20 mouse cellular contexts compared by ENCODE assay signal in genomic region chr2:172484696-172485370, GRCm38 (mm10). TPM values are rescaled to one million over a fixed set of nuclear protein-coding genes. Genes with fewer than 3 reads are reported as not detected.
A peak's percentile ranks its signal among the peaks of the same experiment; 100 is the strongest.
DNase-seq lines count a peak whose midpoint lies in the region; ATAC-seq and TF ChIP-seq lines count a peak whose summit lies in the region.
"Had no signal": no experiment of that assay in that cellular context is flagged by ENCODE, and none has a peak within 500 bp of the region (broad histone marks: within the 10 kb centered on the region; RNA-seq: fewer than 3 reads in every experiment).

No protein-coding gene starts in this region.

- H3K27me3 ChIP-seq in heart, embryonic 10.5 days (ENCODE audit: insufficient read depth, poor library complexity, severe bottlenecking), result no peaks in the 10 kb centered on the region
- H3K27me3 ChIP-seq in embryonic facial prominence, embryonic 14.5 days (replicated peaks; ENCODE audit: control insufficient read depth, insufficient read depth, low read length), result no peaks in the 10 kb centered on the region
- H3K27me3 ChIP-seq in limb, embryonic 13.5 days, result no peaks in the 10 kb centered on the region
- H3K27me3 ChIP-seq: Patski had no signal

- TF ChIP-seq POLR2A in brain, embryonic 14.5 days (IDR thresholded peaks at IDR 0.05; ENCODE audit: borderline replicate concordance, extremely low read depth, insufficient read depth, insufficient read length, poor library complexity, severe bottlenecking), result no peak

- 0 out of 2 replicates have a peak overlapping the region, but pooled peaks have one; percentile 29 for H3K27ac ChIP-seq in heart, embryonic 10.5 days
- H3K27ac ChIP-seq in embryonic facial prominence, embryonic 14.5 days (replicated peaks; ENCODE audit: low read depth, low read length), result no peak overlapping the region
- 0 out of 2 replicates have a peak overlapping the region, but pooled peaks have one; percentile 10 for H3K27ac ChIP-seq in limb, embryonic 13.5 days
- H3K27ac ChIP-seq: hindbrain, embryonic 14.5 days; layer of hippocampus, adult 2 months; liver, embryonic 14.5 days; midbrain, embryonic 10.5 days had no signal

- H3K9ac ChIP-seq in embryonic facial prominence, embryonic 14.5 days (ENCODE audit: low read depth, low read length), result no peak overlapping the region; the same call in 1 of the 2 replicates
- H3K9ac ChIP-seq in limb, embryonic 13.5 days, result no peak overlapping the region; the same call in 1 of the 2 replicates
- H3K9ac ChIP-seq: hindbrain, embryonic 14.5 days; liver, embryonic 14.5 days had no signal

- H3K4me3 ChIP-seq in heart, embryonic 10.5 days, result no peak overlapping the region
- no peak overlapping the region for H3K4me3 ChIP-seq in embryonic facial prominence, embryonic 14.5 days (ENCODE audit: low read depth, low read length)
- H3K4me3 ChIP-seq in limb, embryonic 13.5 days, result no peak overlapping the region
- H3K4me3 ChIP-seq: layer of hippocampus, adult 2 months; midbrain, embryonic 10.5 days; myocyte had no signal

- no peak for TF ChIP-seq CTCF in brain, embryonic 14.5 days (IDR thresholded peaks at IDR 0.05; ENCODE audit: borderline replicate concordance, extremely low read depth, insufficient read depth, insufficient read length)

- intact Hi-C loops in heart, postnatal 25 days (cut with DNase I), result no loop called here

- DNase-seq in heart, embryonic 10.5 days (ENCODE audit: low spot score), result no peak
- DNase-seq in heart, postnatal 25 days (ENCODE audit: low spot score), result no peak
- peak; percentile 58 for DNase-seq in brain, embryonic 14.5 days (ENCODE audit: low read depth)
- DNase-seq in embryonic facial prominence, embryonic 14.5 days (ENCODE audit: low spot score), result peak; percentile 91
- no peak for DNase-seq in right cerebral cortex, postnatal 10 days (ENCODE audit: low spot score in 2 of 2)
- DNase-seq in thymus, adult 18-20 months, result no peak
- DNase-seq in right cerebral cortex, postnatal 25 days, result no peak
- DNase-seq: heart, adult 11 months; kidney, adult 2 months; lung, postnatal 14 days had no signal

- 0 out of 2 replicates have a peak, but pooled peaks cover 6% of the 10 kb centered on the region for H3K4me1 ChIP-seq in heart, embryonic 10.5 days
- 0 out of 2 replicates have a peak, but pooled peaks cover 3% of the 10 kb centered on the region for H3K4me1 ChIP-seq in embryonic facial prominence, embryonic 14.5 days (ENCODE audit: control insufficient read depth, insufficient read depth, low read length)
- peaks cover 6% of the 10 kb centered on the region; the same call in 1 of the 2 replicates for H3K4me1 ChIP-seq in limb, embryonic 13.5 days
- H3K4me1 ChIP-seq: midbrain, embryonic 10.5 days had no signal

- H3K36me3 ChIP-seq in heart, embryonic 10.5 days, result no peaks in the 10 kb centered on the region
- no peaks in the 10 kb centered on the region for H3K36me3 ChIP-seq in embryonic facial prominence, embryonic 14.5 days (ENCODE audit: control insufficient read depth, insufficient read depth, low read length)
- no peaks in the 10 kb centered on the region for H3K36me3 ChIP-seq in limb, embryonic 13.5 days
- H3K36me3 ChIP-seq: midbrain, embryonic 10.5 days had no signal

- H3K4me2 ChIP-seq in embryonic facial prominence, embryonic 14.5 days (ENCODE audit: low read depth, low read length), result no peak overlapping the region; the same call in 1 of the 2 replicates
- H3K4me2 ChIP-seq in limb, embryonic 13.5 days (replicated peaks), result peak overlapping the region; percentile 40
- H3K4me2 ChIP-seq: hindbrain, embryonic 14.5 days had no signal

- ATAC-seq in embryonic facial prominence, embryonic 14.5 days (ENCODE audit: low read depth), result peak; percentile 88
- ATAC-seq in limb, embryonic 13.5 days (ENCODE audit: low FRiP score, low read depth), result peak; percentile 37; the same call in 1 of the 2 replicates
- ATAC-seq: Patski had no signal

- no peaks in the 10 kb centered on the region for H3K9me3 ChIP-seq in heart, embryonic 10.5 days
- no peaks in the 10 kb centered on the region for H3K9me3 ChIP-seq in embryonic facial prominence, embryonic 14.5 days (ENCODE audit: control insufficient read depth, low read length)
- no peaks in the 10 kb centered on the region for H3K9me3 ChIP-seq in limb, embryonic 13.5 days
- H3K9me3 ChIP-seq: midbrain, embryonic 10.5 days had no signal

- 48% methylated on average over 12 of the region's 12 CpGs for WGBS in heart, embryonic 10.5 days
- 21% methylated on average over 11 of the region's 12 CpGs for WGBS in embryonic facial prominence, embryonic 14.5 days
- WGBS in limb, embryonic 13.5 days, result 18% methylated on average over 12 of the region's 12 CpGs

RNA-seq across cellular contexts. Expression of gene Fam209, which starts 12.5 kb away (rescaled TPM):
- polyA plus RNA-seq in heart, embryonic 10.5 days (2016; fragmentation: Nextera tagmentation; extraction: Ambion mirVana), result not detected in 2 replicates
- total RNA-seq in heart, postnatal 25 days (2021), result not detected
- 0.37 and 0.57 TPM in 2 replicates for polyA plus RNA-seq in brain, embryonic 14.5 days (2012; rRNA removed)
- 0.43 TPM in 1 of 2 replicates, not detected in the other for polyA plus RNA-seq in embryonic facial prominence, embryonic 14.5 days (2014; fragmentation: Nextera tagmentation; extraction: Ambion mirVana)
- polyA plus RNA-seq in limb, embryonic 13.5 days (2015; fragmentation: Nextera tagmentation; extraction: Ambion mirVana), result 0.22 and 0.49 TPM in 2 replicates
- total RNA-seq: layer of hippocampus, adult 2 months had no signal

RNA-seq across cellular contexts. Expression of gene Gcnt7, which starts 26.4 kb away (rescaled TPM):
- polyA plus RNA-seq in heart, embryonic 10.5 days (2016; fragmentation: Nextera tagmentation; extraction: Ambion mirVana), result 1.4 and 1.8 TPM in 2 replicates
- not detected for total RNA-seq in heart, postnatal 25 days (2021)
- not detected in 2 replicates for polyA plus RNA-seq in brain, embryonic 14.5 days (2012; rRNA removed)
- polyA plus RNA-seq in embryonic facial prominence, embryonic 14.5 days (2014; fragmentation: Nextera tagmentation; extraction: Ambion mirVana), result 0.67 and 0.98 TPM in 2 replicates
- 1.6 and 2.2 TPM in 2 replicates for polyA plus RNA-seq in limb, embryonic 13.5 days (2015; fragmentation: Nextera tagmentation; extraction: Ambion mirVana)
- total RNA-seq: adrenal gland, postnatal 4 days; layer of hippocampus, adult 2 months; left cerebral cortex, postnatal 10 days had no signal
- polyA plus RNA-seq: kidney, adult 2 months; spleen, adult 2 months had no signal

RNA-seq across cellular contexts. Expression of gene Rtf2, which starts 44.5 kb away (rescaled TPM):
- polyA plus RNA-seq in heart, embryonic 10.5 days (2016; fragmentation: Nextera tagmentation; extraction: Ambion mirVana), result 56.0 and 66.0 TPM in 2 replicates
- total RNA-seq in heart, postnatal 25 days (2021), result 10 to 100 TPM; 28.0 to 28.5 TPM
- polyA plus RNA-seq in brain, embryonic 14.5 days (2012; rRNA removed), result 63.3 and 66.5 TPM in 2 replicates
- 65.3 and 68.3 TPM in 2 replicates for polyA plus RNA-seq in embryonic facial prominence, embryonic 14.5 days (2014; fragmentation: Nextera tagmentation; extraction: Ambion mirVana)
- 69.1 and 71.3 TPM in 2 replicates for polyA plus RNA-seq in limb, embryonic 13.5 days (2015; fragmentation: Nextera tagmentation; extraction: Ambion mirVana)

Comparison
In these comparisons a context has a peak if more than half of its experiments do, and no peak if none do; other contexts are left out.
1. DNase-seq: peak in brain, embryonic 14.5 days (single experiment) and embryonic facial prominence, embryonic 14.5 days (single experiment); none in heart, embryonic 10.5 days (single experiment), heart, postnatal 25 days (single experiment), right cerebral cortex, postnatal 10 days (0 of 2), thymus, adult 18-20 months (0 of 2) and right cerebral cortex, postnatal 25 days (single experiment).